Comparison of ENCODE assay signal across 13 mouse cellular contexts in genomic region chr3:28301378-28301777, GRCm38 (mm10). TPM values are rescaled to one million over a fixed set of nuclear protein-coding genes. Genes with fewer than 3 reads are reported as not detected.
DNase-seq lines count a peak whose midpoint lies in the region; ATAC-seq and TF ChIP-seq lines count a peak whose summit lies in the region.
"Had no signal": no experiment of that assay in that cellular context is flagged by ENCODE, and none has a peak within 500 bp of the region (broad histone marks: within the 10 kb centered on the region; RNA-seq: fewer than 3 reads in every experiment).

No protein-coding gene starts in this region.

- WGBS in heart, embryonic 15.5 days = 17% methylated on average over 4 of the region's 4 CpGs
- 6% methylated on average over 4 of the region's 4 CpGs for WGBS in liver, embryonic 14.5 days (ENCODE audit: insufficient replicate concordance)
- 81% methylated on average over 4 of the region's 4 CpGs for WGBS in forebrain, embryonic 13.5 days

- peaks cover 11% of the 10 kb centered on the region for H3K4me1 ChIP-seq in heart, embryonic 15.5 days (replicated peaks)
- peaks cover 16 to 28% of the 10 kb centered on the region in 2 experiments for H3K4me1 ChIP-seq in liver, embryonic 14.5 days (replicated peaks; ENCODE audit: control insufficient read depth in 2 of 2, insufficient read depth in 2 of 2, low read length in 1 of 2)
- H3K4me1 ChIP-seq in megakaryocyte, embryonic 14.5 days = peaks cover 79% of the 10 kb centered on the region
- H3K4me1 ChIP-seq in forebrain, embryonic 13.5 days = no peaks in the 10 kb centered on the region
- H3K4me1 ChIP-seq: neural tube, embryonic 12.5 days had no signal

- H3K27me3 ChIP-seq in heart, embryonic 15.5 days = no peaks in the 10 kb centered on the region
- H3K27me3 ChIP-seq in liver, embryonic 14.5 days (ENCODE audit: control insufficient read depth, insufficient read depth, low read length) = no peaks in the 10 kb centered on the region
- H3K27me3 ChIP-seq in megakaryocyte, embryonic 14.5 days (replicated peaks) = no peaks in the 10 kb centered on the region
- H3K27me3 ChIP-seq in forebrain, embryonic 13.5 days = no peaks in the 10 kb centered on the region
- H3K27me3 ChIP-seq: neural tube, embryonic 12.5 days had no signal

- H3K4me3 ChIP-seq in heart, embryonic 15.5 days = no peak overlapping the region
- H3K4me3 ChIP-seq in liver, embryonic 14.5 days (ENCODE audit: insufficient read depth in 1 of 2, low read depth in 2 of 2, low read length in 2 of 2) = peak overlapping the region in 1 of 2 experiments; percentile 34; a peak in 1 of 4 replicates
- peak overlapping the region; percentile 85 for H3K4me3 ChIP-seq in megakaryocyte, embryonic 14.5 days (replicated peaks)
- H3K4me3 ChIP-seq in forebrain, embryonic 13.5 days = no peak overlapping the region
- H3K4me3 ChIP-seq: neural tube, embryonic 12.5 days had no signal

- no peak overlapping the region for H3K9ac ChIP-seq in heart, embryonic 15.5 days
- 0 out of 2 replicates have a peak overlapping the region, but pooled peaks have one; percentile 19 for H3K9ac ChIP-seq in liver, embryonic 14.5 days (replicated peaks)
- no peak overlapping the region for H3K9ac ChIP-seq in forebrain, embryonic 13.5 days
- H3K9ac ChIP-seq: neural tube, embryonic 12.5 days had no signal

- H3K27ac ChIP-seq in heart, embryonic 15.5 days = no peak overlapping the region
- H3K27ac ChIP-seq in liver, embryonic 14.5 days = no peak overlapping the region
- no peak overlapping the region for H3K27ac ChIP-seq in forebrain, embryonic 13.5 days
- H3K27ac ChIP-seq: neural tube, embryonic 12.5 days had no signal

- no peaks in the 10 kb centered on the region for H3K36me3 ChIP-seq in heart, embryonic 15.5 days
- no peaks in the 10 kb centered on the region for H3K36me3 ChIP-seq in liver, embryonic 14.5 days (replicated peaks; ENCODE audit: control insufficient read depth, insufficient read depth, low read depth)
- H3K36me3 ChIP-seq in megakaryocyte, embryonic 14.5 days (replicated peaks; ENCODE audit: low read length) = peaks cover 33% of the 10 kb centered on the region
- H3K36me3 ChIP-seq in forebrain, embryonic 13.5 days (ENCODE audit: poor library complexity, severe bottlenecking) = no peaks in the 10 kb centered on the region
- H3K36me3 ChIP-seq: neural tube, embryonic 12.5 days had no signal

- peak; percentile 71 for TF ChIP-seq EP300 in liver, embryonic 14.5 days (IDR thresholded peaks at IDR 0.05; ENCODE audit: low read depth)

- intact Hi-C loops in heart, postnatal 25 days (cut with DNase I) = no loop called here

- H3K9me3 ChIP-seq in heart, embryonic 15.5 days (replicated peaks) = no peaks in the 10 kb centered on the region
- H3K9me3 ChIP-seq in liver, embryonic 14.5 days (ENCODE audit: control insufficient read depth, low read length) = no peaks in the 10 kb centered on the region
- no peaks in the 10 kb centered on the region for H3K9me3 ChIP-seq in megakaryocyte, embryonic 14.5 days
- H3K9me3 ChIP-seq in forebrain, embryonic 13.5 days (replicated peaks) = no peaks in the 10 kb centered on the region
- H3K9me3 ChIP-seq: neural tube, embryonic 12.5 days had no signal

- no peak overlapping the region for H3K4me2 ChIP-seq in heart, embryonic 15.5 days
- H3K4me2 ChIP-seq in liver, embryonic 14.5 days (ENCODE audit: low read depth) = peak overlapping the region; percentile 54
- H3K4me2 ChIP-seq in forebrain, embryonic 13.5 days = no peak overlapping the region
- H3K4me2 ChIP-seq: neural tube, embryonic 12.5 days had no signal

- TF ChIP-seq CTCF in liver, embryonic 14.5 days (IDR thresholded peaks at IDR 0.05; ENCODE audit: low read depth) = no peak

- 0 out of 2 replicates have a peak, but pooled peaks have one; percentile 35 for ATAC-seq in heart, embryonic 15.5 days (replicated peaks; ENCODE audit: insufficient number of reproducible peaks, insufficient read depth, low FRiP score, low read depth)
- ATAC-seq in liver, embryonic 14.5 days (ENCODE audit: insufficient read depth) = peak; percentile 89
- no peak for ATAC-seq in forebrain, embryonic 13.5 days
- ATAC-seq: intestine, embryonic 16.5 days had no signal

- no peak for DNase-seq in heart, postnatal 25 days (ENCODE audit: low spot score)
- peak; percentile 26 for DNase-seq in c-Kit-positive CD71-negative TER-119-negative erythroid progenitor cells, embryonic 14.5 days (ENCODE audit: low read depth)
- DNase-seq in liver, embryonic 14.5 days (ENCODE audit: low read depth in 3 of 3, low spot score in 3 of 3) = peak; percentile 54 to 57 (median 54)
- DNase-seq in yolk sac, embryonic 10.5 days (ENCODE audit: low spot score) = no peak
- DNase-seq in frontal cortex, postnatal 10 days (ENCODE audit: low spot score in 2 of 2) = no peak
- DNase-seq: embryo, embryonic 11 days; midbrain, embryonic 14.5 days; thymus, postnatal 25 days had no signal

RNA-seq across cellular contexts. Expression of gene Tnik, which starts 38.4 kb away (rescaled TPM):
- 10.3 and 10.5 TPM in 2 replicates for polyA plus RNA-seq in heart, embryonic 15.5 days (2015; fragmentation: Nextera tagmentation; extraction: Ambion mirVana)
- 10 to 100 TPM; 32.2 to 37.1 TPM for total RNA-seq in heart, postnatal 25 days (2021)
- 0.65 and 0.89 TPM in 2 replicates for polyA plus RNA-seq in liver, embryonic 14.5 days (2012; rRNA removed)
- polyA plus RNA-seq in liver, embryonic 14.5 days (2014; fragmentation: Nextera tagmentation; extraction: Ambion mirVana) = 2.0 and 2.3 TPM in 2 replicates
- polyA plus RNA-seq in megakaryocyte, embryonic 14.5 days (2012; ENCODE audit: insufficient read depth, low replicate concordance) = 7.6 and 13.8 TPM in 2 replicates
- 49.3 and 54.9 TPM in 2 replicates for polyA plus RNA-seq in forebrain, embryonic 13.5 days (2015; fragmentation: Nextera tagmentation; extraction: Ambion mirVana)

Comparison
In these comparisons a context has a peak if more than half of its experiments do, and no peak if none do; other contexts are left out.
1. DNase-seq: peak in c-Kit-positive CD71-negative TER-119-negative erythroid progenitor cells, embryonic 14.5 days (single experiment) and liver, embryonic 14.5 days (3 of 3); none in heart, postnatal 25 days (single experiment), yolk sac, embryonic 10.5 days (single experiment) and frontal cortex, postnatal 10 days (0 of 2).